Mouse (Mus musculus) lung, embryonic 14.5 days (tissue): ENCODE data around the gene Hdac1. TPM values are rescaled to one million over a fixed set of nuclear protein-coding genes. Genes with fewer than 3 reads are reported as not detected.
A peak's percentile ranks its signal among the peaks of the same experiment; 100 is the strongest.

Experiments
- ATAC-seq: fragments of 200-750 bp; cut with Nextera tagmentation; 2 replicates; pipeline ENCODE4 v1.8.0; 2017; ENCODE audit warnings: mild to moderate bottlenecking, moderate TSS enrichment, moderate library complexity; ENCODE audit not compliant: insufficient read depth
- DNase-seq: peaks from one replicate; pipeline ENCODE4 v3.0.0-alpha.2; 2015
- H3K27ac ChIP-seq: fragments of 300-500 bp; sonication (generic); 2 replicates; pipeline ENCODE4 v1.5.1; 2014; ENCODE audit warnings: low read depth, mild to moderate bottlenecking, moderate library complexity
- H3K27me3 ChIP-seq: fragments of 300-500 bp; sonication (generic); 2 replicates; pipeline ENCODE4 v1.6.1; 2014; ENCODE audit warnings: low read length, control low read depth; ENCODE audit not compliant: insufficient read depth
- H3K36me3 ChIP-seq: fragments of 300-500 bp; sonication (generic); 2 replicates; pipeline ENCODE4 v1.6.1; 2014; ENCODE audit warnings: control low read depth; ENCODE audit not compliant: insufficient read depth
- H3K4me1 ChIP-seq: fragments of 300-500 bp; sonication (generic); 2 replicates; pipeline ENCODE4 v1.6.1; 2014; ENCODE audit warnings: antibody characterized with exemption, control low read depth; ENCODE audit not compliant: insufficient read depth
- H3K4me2 ChIP-seq: fragments of 300-500 bp; sonication (generic); 2 replicates; pipeline ENCODE4 v1.6.1; 2014; ENCODE audit warnings: mild to moderate bottlenecking
- H3K4me3 ChIP-seq: fragments of 300-500 bp; sonication (generic); 2 replicates; pipeline ENCODE4 v1.5.1; 2014; ENCODE audit warnings: low read depth, low read length
- H3K9ac ChIP-seq: fragments of 300-500 bp; sonication (generic); 2 replicates; pipeline ENCODE4 v1.6.1; 2014
- H3K9me3 ChIP-seq: fragments of 300-500 bp; sonication (generic); 2 replicates; pipeline ENCODE4 v1.6.1; 2016; ENCODE audit warnings: low read depth, low read length, control low read depth
- CTCF ChIP-seq: IDR thresholded peaks from 2 replicates; pipeline ENCODE4 v1.5.1; 2016; ENCODE audit warnings: antibody characterized with exemption, low read depth
- WGBS: fragments of 180-500 bp; shearing (Covaris S2); extraction: QIAGEN DNeasy Blood & Tissue Kit; methylation state at CpG from one replicate; pipeline ENCODE4 v1.1.7; 2014; 5-methylcytosine and 5-hydroxymethylcytosine counted together
- polyA plus RNA-seq: library from polyadenylated mRNA; unstranded; fragments of >200 nt; fragmentation: Nextera tagmentation; extraction: Ambion mirVana; gene quantifications from 2 replicates; pipeline ENCODE4 v1.2.1, GENCODE M21; 2014

Hdac1 gene
- 243 and 246 TPM in 2 replicates for polyA plus RNA-seq

- no peaks in the 10 kb centered on the region for H3K4me1 ChIP-seq
- 2% methylated on average over 46 of the region's 46 CpGs for WGBS
- DNase-seq (peak; percentile 98), ATAC-seq (peak; percentile 99)
- H3K4me2 ChIP-seq = peak within 1 kb of the TSS; percentile 80
- H3K27ac ChIP-seq = peak within 1 kb of the TSS; percentile 72
- no peaks in the 10 kb centered on the region for H3K9me3 ChIP-seq
- H3K27me3 ChIP-seq = no peaks in the 10 kb centered on the region
- peaks cover 16% of the 10 kb centered on the region for H3K36me3 ChIP-seq
- H3K9ac ChIP-seq = peak within 1 kb of the TSS; percentile 75
- TF ChIP-seq CTCF = peak; percentile 34
- H3K4me3 ChIP-seq = peak within 1 kb of the TSS; percentile 75
Observed at GRCm38 (mm10) chr4:129542592-129543141, at the start of gene Hdac1. TSS of gene Hdac1 (minus strand) at chr4:129542713.

GRCm38 (mm10) chr4:129588865-129589264 lies 46.4 kb upstream of the Hdac1 start:
- TF ChIP-seq CTCF = no peak
- WGBS = 77% methylated on average over 4 of the region's 4 CpGs
- no peak for ATAC-seq

GRCm38 (mm10) chr4:129586943-129587342 lies 44.4 kb upstream of the Hdac1 start:
- WGBS = 33% methylated on average over 1 of the region's 1 CpGs
- no peak overlapping the region for H3K9ac ChIP-seq
- DNase-seq (no peak), ATAC-seq (no peak)
- peaks cover 16% of the 10 kb centered on the region for H3K36me3 ChIP-seq
- H3K4me3 ChIP-seq = no peak overlapping the region
- TF ChIP-seq CTCF = no peak
- H3K4me1 ChIP-seq = no peaks in the 10 kb centered on the region
- H3K9me3 ChIP-seq = no peaks in the 10 kb centered on the region
- H3K27ac ChIP-seq = no peak overlapping the region
- H3K27me3 ChIP-seq = no peaks in the 10 kb centered on the region
- H3K4me2 ChIP-seq = no peak overlapping the region

More at GRCm38 (mm10) chr4:129588865-129589264, 46.4 kb upstream of the Hdac1 start:
- H3K27ac ChIP-seq = no peak overlapping the region
- no peak overlapping the region for H3K9ac ChIP-seq
- H3K4me1 ChIP-seq = no peaks in the 10 kb centered on the region
- DNase-seq = no peak
- H3K4me3 ChIP-seq = no peak overlapping the region
- no peaks in the 10 kb centered on the region for H3K9me3 ChIP-seq
- H3K36me3 ChIP-seq = peaks cover 34% of the 10 kb centered on the region
- H3K4me2 ChIP-seq = no peak overlapping the region
- no peaks in the 10 kb centered on the region for H3K27me3 ChIP-seq

- peak overlapping the region; percentile 85 for H3K4me2 ChIP-seq
- WGBS = 72% methylated on average over 9 of the region's 9 CpGs
- ATAC-seq = peak; percentile 42; the same call in 1 of the 2 replicates
Observed at GRCm38 (mm10) chr4:129585773-129586172, 43.3 kb upstream of the Hdac1 start.

GRCm38 (mm10) chr4:129584884-129585608 lies 42.5 kb upstream of the Hdac1 start:
- H3K27ac ChIP-seq = peak overlapping the region; percentile 65
- H3K4me1 ChIP-seq = no peaks in the 10 kb centered on the region
- H3K4me3 ChIP-seq = peak overlapping the region; percentile 44
- H3K36me3 ChIP-seq = no peaks in the 10 kb centered on the region
- peak; percentile 83 for ATAC-seq
- peak overlapping the region; percentile 58 for H3K9ac ChIP-seq
- peak; percentile 91 for DNase-seq
- H3K27me3 ChIP-seq = no peaks in the 10 kb centered on the region
- peak; percentile 72 for TF ChIP-seq CTCF
- WGBS = 2% methylated on average over 36 of the region's 36 CpGs
- H3K4me2 ChIP-seq = peak overlapping the region; percentile 85
- H3K9me3 ChIP-seq = no peaks in the 10 kb centered on the region

More at GRCm38 (mm10) chr4:129585773-129586172, 43.3 kb upstream of the Hdac1 start:
- peak overlapping the region; percentile 44; the same call in 1 of the 2 replicates for H3K4me3 ChIP-seq
- TF ChIP-seq CTCF = no peak
- H3K9me3 ChIP-seq = no peaks in the 10 kb centered on the region
- H3K36me3 ChIP-seq = peaks cover 4% of the 10 kb centered on the region
- no peak overlapping the region for H3K9ac ChIP-seq
- no peak for DNase-seq
- H3K27ac ChIP-seq = no peak overlapping the region
- no peaks in the 10 kb centered on the region for H3K4me1 ChIP-seq
- H3K27me3 ChIP-seq = no peaks in the 10 kb centered on the region

GRCm38 (mm10) chr4:129584370-129584769 lies 41.9 kb upstream of the Hdac1 start:
- ATAC-seq = no peak
- H3K4me1 ChIP-seq = no peaks in the 10 kb centered on the region
- no peaks in the 10 kb centered on the region for H3K36me3 ChIP-seq
- H3K9ac ChIP-seq = peak overlapping the region; percentile 58
- peak overlapping the region; percentile 85 for H3K4me2 ChIP-seq
- no peaks in the 10 kb centered on the region for H3K27me3 ChIP-seq
- no peak for DNase-seq
- peak overlapping the region; percentile 44 for H3K4me3 ChIP-seq
- peak overlapping the region; percentile 65 for H3K27ac ChIP-seq
- 52% methylated on average over 1 of the region's 1 CpGs for WGBS
- no peaks in the 10 kb centered on the region for H3K9me3 ChIP-seq
- TF ChIP-seq CTCF = no peak

- no peak overlapping the region for H3K4me3 ChIP-seq
- no peaks in the 10 kb centered on the region for H3K36me3 ChIP-seq
- WGBS = 76% methylated on average over 1 of the region's 1 CpGs
- no peak for DNase-seq
- H3K9me3 ChIP-seq = no peaks in the 10 kb centered on the region
- no peaks in the 10 kb centered on the region for H3K4me1 ChIP-seq
- no peak for TF ChIP-seq CTCF
- no peak overlapping the region for H3K9ac ChIP-seq
- H3K27me3 ChIP-seq = no peaks in the 10 kb centered on the region
- no peak overlapping the region for H3K27ac ChIP-seq
- H3K4me2 ChIP-seq = no peak overlapping the region
- no peak for ATAC-seq
Observed at GRCm38 (mm10) chr4:129582251-129582650, 39.7 kb upstream of the Hdac1 start.
